Mouse (Mus musculus): ENCODE data around the gene Cand2. TPM values are rescaled to one million over a fixed set of nuclear protein-coding genes. Genes with fewer than 3 reads are reported as not detected.

Cand2 gene
- polyA plus RNA-seq, 1 experiment from 2014 or later = 2.5 TPM

DNA sequence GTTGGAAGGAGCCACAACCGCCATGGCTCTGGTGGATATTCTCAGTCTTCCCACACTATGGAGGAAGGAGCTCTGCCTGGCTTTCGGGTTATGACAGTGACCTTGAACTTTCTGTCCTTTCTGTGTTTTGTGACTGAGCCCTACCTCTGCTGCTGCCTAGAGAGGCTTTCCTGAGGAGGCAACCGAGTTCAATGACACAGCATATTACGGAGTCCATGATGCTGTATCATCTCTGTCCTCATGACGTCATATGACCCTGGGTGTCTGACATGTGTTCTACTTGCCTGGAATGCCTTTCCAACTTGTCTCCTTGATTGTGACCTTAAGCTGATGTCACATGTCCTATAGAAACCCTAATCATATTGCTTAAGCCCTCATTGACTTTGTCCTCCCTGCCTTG, 35.3 kb upstream of the Cand2 start:
- no peak overlapping the region for H3K9ac ChIP-seq (replicated peaks; ENCODE audit: low read depth)
- H3K36me3 ChIP-seq (ENCODE audit: insufficient read depth, low read length) = no peaks in the 10 kb centered on the region
- H3K4me1 ChIP-seq (ENCODE audit: insufficient read depth, low read depth, low read length) = no peaks in the 10 kb centered on the region
- no peak overlapping the region for H3K4me2 ChIP-seq (replicated peaks; ENCODE audit: low read depth, low read length)
- DNase-seq (ENCODE audit: low spot score) (no peak), ATAC-seq (no peak)
- no peak overlapping the region for H3K27ac ChIP-seq (ENCODE audit: low read length)
- no peaks in the 10 kb centered on the region for H3K9me3 ChIP-seq (ENCODE audit: low read length)
- TF ChIP-seq EP300 (IDR thresholded peaks at IDR 0.05) = no peak
- no peak for TF ChIP-seq CTCF (IDR thresholded peaks at IDR 0.05)
- H3K4me3 ChIP-seq (ENCODE audit: low read depth, low read length) = no peak overlapping the region
- WGBS = 83% methylated on average over 5 of the region's 5 CpGs
- no peaks in the 10 kb centered on the region for H3K27me3 ChIP-seq (replicated peaks; ENCODE audit: insufficient read depth, low read length)

DNA sequence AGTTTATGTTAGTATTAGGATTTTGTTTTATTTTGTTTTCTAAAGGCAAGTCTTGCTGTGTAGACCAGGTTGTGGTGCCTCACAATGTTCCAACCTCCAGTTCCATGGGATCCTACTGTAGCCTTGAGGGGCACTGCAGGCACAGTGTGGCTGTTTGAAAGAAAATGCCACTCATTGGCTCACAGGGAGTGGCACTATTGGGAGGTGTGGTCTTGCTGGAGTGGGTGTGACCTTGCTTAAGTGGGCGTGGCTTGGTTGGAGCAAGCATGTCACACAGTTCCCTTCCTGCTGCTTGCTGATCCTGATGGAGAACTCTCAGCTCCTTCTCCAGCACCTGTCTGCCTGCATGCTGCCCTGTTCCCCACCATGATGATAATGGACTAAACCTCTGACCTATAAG, 30.8 kb upstream of the Cand2 start:
- no peaks in the 10 kb centered on the region for H3K4me1 ChIP-seq (ENCODE audit: insufficient read depth, low read depth, low read length)
- ATAC-seq (peak; percentile 61), DNase-seq (ENCODE audit: low spot score) (peak; percentile 48)
- H3K27me3 ChIP-seq (replicated peaks; ENCODE audit: insufficient read depth, low read length) = no peaks in the 10 kb centered on the region
- no peaks in the 10 kb centered on the region for H3K36me3 ChIP-seq (ENCODE audit: insufficient read depth, low read length)
- no peaks in the 10 kb centered on the region for H3K9me3 ChIP-seq (ENCODE audit: low read length)
- H3K4me2 ChIP-seq (replicated peaks; ENCODE audit: low read depth, low read length) = no peak overlapping the region
- TF ChIP-seq CTCF (IDR thresholded peaks at IDR 0.05) (peak; percentile 16; the same call in 1 of the 2 replicates), EP300 (IDR thresholded peaks at IDR 0.05) (no peak)
- H3K9ac ChIP-seq (replicated peaks; ENCODE audit: low read depth) = no peak overlapping the region
- 6% methylated on average over 1 of the region's 1 CpGs for WGBS
- H3K27ac ChIP-seq (ENCODE audit: low read length) = no peak overlapping the region
- no peak overlapping the region for H3K4me3 ChIP-seq (ENCODE audit: low read depth, low read length)

DNA sequence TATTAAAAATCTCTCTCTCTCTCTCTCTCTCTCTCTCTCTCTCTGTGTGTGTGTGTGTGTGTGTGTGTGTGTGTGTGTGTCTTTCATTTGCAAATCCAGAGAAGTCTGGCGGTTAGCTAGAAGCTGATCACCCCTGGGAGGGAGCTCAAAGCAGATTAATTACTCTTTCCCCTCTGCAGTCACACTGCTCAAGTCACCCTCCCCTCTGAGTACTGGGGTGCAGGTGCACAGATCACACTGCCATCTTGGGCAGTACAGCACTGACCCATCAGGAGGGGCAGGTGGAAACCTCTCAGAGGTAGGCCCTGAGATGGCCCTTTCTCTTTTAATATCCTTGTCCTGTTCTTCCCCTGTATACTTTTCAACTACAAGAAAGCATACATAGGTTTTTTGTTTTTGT, 28.0 kb upstream of the Cand2 start:
- no peak overlapping the region for H3K27ac ChIP-seq (ENCODE audit: low read length)
- no peak for DNase-seq (ENCODE audit: low spot score)
- WGBS = 41% methylated on average over 1 of the region's 1 CpGs
- no peaks in the 10 kb centered on the region for H3K36me3 ChIP-seq (ENCODE audit: insufficient read depth, low read length)
- H3K9me3 ChIP-seq (ENCODE audit: low read length) = no peaks in the 10 kb centered on the region
- TF ChIP-seq EP300 (IDR thresholded peaks at IDR 0.05) = no peak
- H3K9ac ChIP-seq (replicated peaks; ENCODE audit: low read depth) = no peak overlapping the region
- no peaks in the 10 kb centered on the region for H3K4me1 ChIP-seq (ENCODE audit: insufficient read depth, low read depth, low read length)
- no peak overlapping the region for H3K4me2 ChIP-seq (replicated peaks; ENCODE audit: low read depth, low read length)
- no peaks in the 10 kb centered on the region for H3K27me3 ChIP-seq (replicated peaks; ENCODE audit: insufficient read depth, low read length)
- no peak overlapping the region for H3K4me3 ChIP-seq (ENCODE audit: low read depth, low read length)
- ATAC-seq = no peak

DNA sequence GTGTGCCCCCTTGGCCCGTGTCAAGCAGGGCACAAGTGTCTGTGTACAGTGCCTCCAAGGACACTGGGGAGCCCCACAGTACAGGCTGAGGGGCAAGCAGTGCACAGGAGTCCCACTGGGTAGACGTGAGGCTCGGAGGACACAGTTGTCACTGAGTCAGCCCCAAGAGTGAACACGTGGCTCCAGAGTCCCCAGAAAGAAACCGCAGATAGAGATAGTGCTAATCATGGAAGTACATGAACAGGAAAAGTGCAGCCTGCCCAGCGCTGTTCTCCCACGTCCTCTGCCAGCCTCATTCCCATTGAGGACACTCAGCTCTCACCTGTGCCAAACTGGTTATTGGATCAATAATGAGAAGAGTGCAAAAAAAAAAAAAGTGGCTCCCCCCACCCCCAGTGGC, 18.8 kb upstream of the Cand2 start:
- Histone ChIP-seq H3K4me1 (ENCODE audit: insufficient read depth, low read depth, low read length) (no peaks in the 10 kb centered on the region), H3K9ac (replicated peaks; ENCODE audit: low read depth) (no peak overlapping the region), H3K9me3 (ENCODE audit: low read length) (no peaks in the 10 kb centered on the region), H3K36me3 (ENCODE audit: insufficient read depth, low read length) (no peaks in the 10 kb centered on the region), H3K4me2 (replicated peaks; ENCODE audit: low read depth, low read length) (no peak overlapping the region), H3K27me3 (replicated peaks; ENCODE audit: insufficient read depth, low read length) (no peaks in the 10 kb centered on the region), H3K27ac (ENCODE audit: low read length) (no peak overlapping the region), H3K4me3 (ENCODE audit: low read depth, low read length) (no peak overlapping the region)
- DNase-seq (ENCODE audit: low spot score) (no peak), ATAC-seq (no peak)
- 68% methylated on average over 7 of the region's 7 CpGs for WGBS
- TF ChIP-seq EP300 (IDR thresholded peaks at IDR 0.05) (no peak), CTCF (IDR thresholded peaks at IDR 0.05) (no peak)

DNA sequence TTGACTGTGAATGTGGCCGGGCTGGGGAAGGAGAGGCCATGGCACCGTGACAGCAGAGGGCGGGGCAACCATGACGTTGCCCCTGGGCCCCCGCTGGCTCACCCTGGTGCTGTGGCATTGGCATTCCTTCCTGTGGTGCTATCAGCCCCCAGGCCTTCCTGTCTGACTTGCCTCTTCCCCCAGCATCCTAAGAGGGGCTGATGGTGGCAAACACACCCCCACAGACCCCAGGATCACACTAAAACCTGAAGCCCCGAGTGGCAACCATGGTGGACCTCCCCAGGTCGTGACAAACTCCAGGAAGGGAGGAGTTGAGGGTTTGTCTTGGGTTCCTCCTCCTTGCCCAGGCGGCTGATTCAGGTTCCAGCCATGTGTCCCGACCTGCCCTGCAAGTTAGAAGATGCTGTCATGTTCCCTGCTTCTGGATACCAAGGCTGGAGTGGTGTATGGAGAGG, 15.3 kb upstream of the Cand2 start:
- 31% methylated on average over 9 of the region's 9 CpGs for WGBS
- peak; percentile 34 for DNase-seq (ENCODE audit: low spot score)
- ATAC-seq = peak; percentile 52
- H3K27ac ChIP-seq (ENCODE audit: low read length) = 0 out of 2 replicates have a peak overlapping the region, but pooled peaks have one; percentile 51
- TF ChIP-seq CTCF (IDR thresholded peaks at IDR 0.05) (no peak), EP300 (IDR thresholded peaks at IDR 0.05) (no peak)
- no peak overlapping the region for H3K4me2 ChIP-seq (replicated peaks; ENCODE audit: low read depth, low read length)
- H3K36me3 ChIP-seq (ENCODE audit: insufficient read depth, low read length) = no peaks in the 10 kb centered on the region
- H3K9ac ChIP-seq (replicated peaks; ENCODE audit: low read depth) = no peak overlapping the region
- no peak overlapping the region for H3K4me3 ChIP-seq (ENCODE audit: low read depth, low read length)
- H3K9me3 ChIP-seq (ENCODE audit: low read length) = no peaks in the 10 kb centered on the region
- H3K27me3 ChIP-seq (replicated peaks; ENCODE audit: insufficient read depth, low read length) = no peaks in the 10 kb centered on the region
- peaks cover 9% of the 10 kb centered on the region; the same call in 1 of the 2 replicates for H3K4me1 ChIP-seq (ENCODE audit: insufficient read depth, low read depth, low read length)

DNA sequence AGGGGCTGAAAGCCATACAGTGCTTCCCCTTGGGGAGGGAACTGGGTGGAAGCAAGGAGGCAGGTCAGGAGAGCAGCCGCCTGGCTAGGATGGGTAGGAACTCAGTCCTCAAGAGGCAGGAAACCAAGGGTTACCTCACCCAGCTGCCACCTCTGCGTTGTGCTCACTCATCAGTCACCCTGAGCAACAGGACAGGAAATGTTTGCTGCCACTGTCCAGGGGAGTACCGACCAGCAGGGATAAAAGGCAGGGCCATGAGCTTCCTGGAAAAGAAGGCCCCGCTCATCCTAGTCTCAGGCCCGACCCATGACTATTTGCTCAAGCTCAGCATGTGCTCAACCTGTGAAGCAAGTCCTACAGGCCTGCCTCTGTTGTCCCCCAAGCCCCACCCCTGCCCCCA, 14.9 kb upstream of the Cand2 start:
- Histone ChIP-seq H3K4me1 (ENCODE audit: insufficient read depth, low read depth, low read length) (peaks cover 12% of the 10 kb centered on the region; the same call in 1 of the 2 replicates), H3K36me3 (ENCODE audit: insufficient read depth, low read length) (no peaks in the 10 kb centered on the region), H3K27ac (ENCODE audit: low read length) (0 out of 2 replicates have a peak overlapping the region, but pooled peaks have one; percentile 51), H3K4me3 (ENCODE audit: low read depth, low read length) (no peak overlapping the region), H3K27me3 (replicated peaks; ENCODE audit: insufficient read depth, low read length) (no peaks in the 10 kb centered on the region), H3K9ac (replicated peaks; ENCODE audit: low read depth) (no peak overlapping the region), H3K4me2 (replicated peaks; ENCODE audit: low read depth, low read length) (no peak overlapping the region), H3K9me3 (ENCODE audit: low read length) (no peaks in the 10 kb centered on the region)
- DNase-seq (ENCODE audit: low spot score) = peak; percentile 46
- peak; percentile 59 for ATAC-seq
- WGBS = 25% methylated on average over 5 of the region's 5 CpGs
- TF ChIP-seq EP300 (IDR thresholded peaks at IDR 0.05) = no peak
- TF ChIP-seq CTCF (IDR thresholded peaks at IDR 0.05) = no peak

DNA sequence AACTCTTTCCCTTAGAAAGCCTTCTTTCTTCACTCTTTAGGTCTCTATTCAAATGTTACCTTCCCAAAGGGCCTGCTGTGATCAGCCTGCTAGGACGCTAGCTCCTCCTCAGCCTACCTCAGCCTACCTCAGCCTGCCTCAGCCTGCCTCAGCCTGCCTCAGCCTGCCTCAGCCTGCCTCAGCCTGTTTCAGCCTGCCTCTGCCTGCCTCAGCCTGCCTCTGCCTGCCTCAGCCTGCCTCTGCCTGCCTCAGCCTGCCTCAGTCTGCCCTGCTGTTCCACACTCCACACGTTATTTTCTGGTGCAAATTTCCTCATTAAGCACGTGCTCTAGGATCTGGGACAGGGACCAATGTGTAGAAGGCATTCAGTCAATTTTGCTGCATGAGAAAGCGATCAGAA, 14.2 kb upstream of the Cand2 start:
- Histone ChIP-seq H3K27ac (ENCODE audit: low read length) (no peak overlapping the region), H3K4me1 (ENCODE audit: insufficient read depth, low read depth, low read length) (peaks cover 12% of the 10 kb centered on the region; the same call in 1 of the 2 replicates), H3K27me3 (replicated peaks; ENCODE audit: insufficient read depth, low read length) (no peaks in the 10 kb centered on the region), H3K4me2 (replicated peaks; ENCODE audit: low read depth, low read length) (no peak overlapping the region), H3K9me3 (ENCODE audit: low read length) (no peaks in the 10 kb centered on the region), H3K4me3 (ENCODE audit: low read depth, low read length) (no peak overlapping the region), H3K9ac (replicated peaks; ENCODE audit: low read depth) (no peak overlapping the region), H3K36me3 (ENCODE audit: insufficient read depth, low read length) (no peaks in the 10 kb centered on the region)
- ATAC-seq = no peak
- TF ChIP-seq CTCF (IDR thresholded peaks at IDR 0.05) (no peak), EP300 (IDR thresholded peaks at IDR 0.05) (no peak)
- 90% methylated on average over 4 of the region's 4 CpGs for WGBS
- DNase-seq (ENCODE audit: low spot score) = no peak
